Mouse (Mus musculus) liver, adult 2 months (tissue): ENCODE data around the gene Cdca8. TPM values are rescaled to one million over a fixed set of nuclear protein-coding genes. Genes with fewer than 3 reads are reported as not detected.
A peak's percentile ranks its signal among the peaks of the same experiment; 100 is the strongest.

Experiments used
- DNase-seq: peaks from one replicate; pipeline ENCODE4 v3.0.0-alpha.2; 2011; ENCODE audit warnings: low read depth, low spot score; ENCODE audit errors: extremely low read depth
- H3K27ac ChIP-seq: fragments of 200-500 bp; replicated peaks from 2 replicates; pipeline ENCODE4 v1.5.1; 2012; ENCODE audit warnings: low read depth, mild to moderate bottlenecking, control low read depth, inconsistent platforms, low read length; ENCODE audit not compliant: insufficient read depth
- H3K27me3 ChIP-seq: fragments of 200-500 bp; 2 replicates; pipeline ENCODE4 v1.6.1; 2012; ENCODE audit warnings: mild to moderate bottlenecking, moderate library complexity, low read length, inconsistent platforms; ENCODE audit not compliant: control insufficient read depth, insufficient read depth
- H3K36me3 ChIP-seq: fragments of 200-500 bp; 2 replicates; pipeline ENCODE4 v1.6.1; 2012; ENCODE audit warnings: low read length, inconsistent platforms; ENCODE audit not compliant: control insufficient read depth, insufficient read depth
- H3K4me1 ChIP-seq: fragments of 200-500 bp; 2 replicates; pipeline ENCODE4 v1.6.1; 2011; ENCODE audit warnings: low read length; ENCODE audit not compliant: control insufficient read depth, insufficient read depth
- H3K4me3 ChIP-seq: fragments of 200-500 bp; 2 replicates; pipeline ENCODE4 v1.5.1; 2011; ENCODE audit warnings: low read depth, mild to moderate bottlenecking, control low read depth, low read length, moderate library complexity; ENCODE audit not compliant: insufficient read depth
- H3K79me2 ChIP-seq: fragments of 200-500 bp; 2 replicates; pipeline ENCODE4 v1.6.1; 2012; ENCODE audit warnings: inconsistent platforms, mild to moderate bottlenecking, low read length, moderate library complexity; ENCODE audit not compliant: control insufficient read depth, insufficient read depth
- H3K9ac ChIP-seq: fragments of 200-500 bp; 2 replicates; pipeline ENCODE4 v1.6.1; 2012; ENCODE audit warnings: low read depth, mild to moderate bottlenecking, control low read depth, inconsistent platforms, low read length
- CTCF ChIP-seq: fragments of 200-500 bp; IDR thresholded peaks from 2 replicates; pipeline ENCODE4 v1.5.1; 2011; ENCODE audit warnings: low read depth, low read length, control low read depth
- POLR2A ChIP-seq: fragments of 200-500 bp; IDR thresholded peaks from 2 replicates; pipeline ENCODE4 v1.6.1; 2011; ENCODE audit warnings: low read length, control low read depth; ENCODE audit not compliant: insufficient read depth; ENCODE audit errors: extremely low read depth
- WGBS: fragments of 180-500 bp; shearing (Covaris S2); methylation state at CpG from one replicate; pipeline ENCODE4 v1.1.7; 2018; 5-methylcytosine and 5-hydroxymethylcytosine counted together
- polyA plus RNA-seq: library from polyadenylated mRNA; depleted of rRNA; stranded (reverse); fragments of >200 nt; gene quantifications from 2 replicates; pipeline ENCODE4 v1.2.3, GENCODE M21; 2012
- total RNA-seq: library from RNA; depleted of rRNA; stranded (reverse); fragments of >200 nt; gene quantifications from 2 replicates; pipeline ENCODE4 v1.2.3, GENCODE M21; 2014

The Cdca8 gene
- total and polyA plus RNA-seq, 2 experiments = 0.37 to 0.67 TPM

DNA sequence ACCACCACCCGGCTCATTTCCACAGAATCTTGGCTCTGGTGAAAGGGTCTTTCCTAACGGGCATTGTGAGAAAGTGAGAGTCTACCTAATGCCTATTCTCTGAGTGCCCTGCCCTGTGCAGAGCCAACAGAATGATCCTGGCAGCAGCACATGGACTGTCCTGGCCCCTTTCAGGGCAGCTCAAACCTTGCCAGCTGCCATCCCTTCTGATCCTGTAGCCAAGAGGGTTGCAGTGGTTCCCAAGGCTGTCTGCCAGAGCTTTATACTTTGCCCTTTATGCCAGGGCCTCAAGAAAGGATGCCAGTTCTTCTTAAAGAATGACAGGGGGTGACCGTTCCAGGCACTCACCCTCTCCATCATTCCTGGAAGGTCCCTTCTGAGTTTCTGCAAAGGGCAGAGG is 10.4 kb upstream of the Cdca8 start:
- Histone ChIP-seq H3K27me3 (no peaks in the 10 kb centered on the region), H3K4me1 (no peaks in the 10 kb centered on the region), H3K79me2 (no peaks in the 10 kb centered on the region), H3K27ac (no peak overlapping the region), H3K36me3 (no peaks in the 10 kb centered on the region), H3K9ac (no peak overlapping the region), H3K4me3 (no peak overlapping the region)
- WGBS = 67% methylated on average over 3 of the region's 3 CpGs
- DNase-seq = peak; percentile 15
- no peak for TF ChIP-seq POLR2A
- TF ChIP-seq CTCF = no peak

DNA sequence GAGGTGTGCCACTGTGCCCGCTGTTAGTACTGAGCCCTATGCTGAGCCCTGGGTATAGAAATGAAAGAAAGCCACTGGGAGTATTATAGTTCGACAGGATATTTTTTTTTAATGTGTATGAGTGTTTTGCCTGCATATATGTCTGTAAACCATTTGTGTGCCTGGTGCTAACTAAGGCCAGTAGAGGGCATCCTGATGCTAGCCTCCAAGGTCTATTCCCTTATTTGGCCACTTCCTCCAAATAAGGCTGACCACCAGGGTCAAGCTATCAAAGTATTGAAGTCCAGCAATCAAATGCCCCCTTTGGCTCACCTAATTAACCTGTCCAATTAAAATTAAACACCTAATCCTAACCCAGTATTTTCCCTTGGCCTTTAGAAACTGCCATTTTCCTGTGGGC is 5.8 kb upstream of the Cdca8 start:
- Histone ChIP-seq H3K36me3 (no peaks in the 10 kb centered on the region), H3K4me3 (no peak overlapping the region), H3K9ac (no peak overlapping the region), H3K79me2 (no peaks in the 10 kb centered on the region), H3K27ac (no peak overlapping the region), H3K27me3 (no peaks in the 10 kb centered on the region), H3K4me1 (no peaks in the 10 kb centered on the region)
- TF ChIP-seq POLR2A (no peak), CTCF (no peak)
- no peak for DNase-seq
- WGBS = 73% methylated on average over 2 of the region's 2 CpGs

DNA sequence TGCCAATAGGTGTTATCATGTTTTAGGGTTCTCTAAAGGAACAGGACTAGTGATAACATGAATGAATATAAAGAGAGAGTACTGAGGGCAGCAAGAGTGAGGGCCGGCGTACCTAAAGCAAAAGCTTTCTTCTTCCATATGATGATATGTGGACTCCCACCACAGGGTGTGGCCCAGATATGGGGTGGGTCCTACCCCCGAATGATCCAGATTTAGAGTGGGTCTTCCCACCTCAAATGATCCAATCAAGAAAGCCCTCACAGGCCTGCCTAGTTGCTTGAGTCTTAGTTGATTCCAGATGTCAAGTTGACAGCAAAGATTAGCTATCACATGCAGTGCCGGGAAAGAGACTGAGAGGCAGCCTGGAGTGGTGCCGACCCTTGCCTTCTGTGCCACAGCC is 4.7 kb upstream of the Cdca8 start:
- H3K4me3 ChIP-seq = no peak overlapping the region
- no peak for DNase-seq
- peaks cover 2% of the 10 kb centered on the region; the same call in 1 of the 2 replicates for H3K36me3 ChIP-seq
- H3K27me3 ChIP-seq = no peaks in the 10 kb centered on the region
- H3K79me2 ChIP-seq = no peaks in the 10 kb centered on the region
- H3K9ac ChIP-seq = no peak overlapping the region
- no peak overlapping the region for H3K27ac ChIP-seq
- 86% methylated on average over 5 of the region's 5 CpGs for WGBS
- TF ChIP-seq CTCF (no peak), POLR2A (no peak)
- no peaks in the 10 kb centered on the region for H3K4me1 ChIP-seq

DNA sequence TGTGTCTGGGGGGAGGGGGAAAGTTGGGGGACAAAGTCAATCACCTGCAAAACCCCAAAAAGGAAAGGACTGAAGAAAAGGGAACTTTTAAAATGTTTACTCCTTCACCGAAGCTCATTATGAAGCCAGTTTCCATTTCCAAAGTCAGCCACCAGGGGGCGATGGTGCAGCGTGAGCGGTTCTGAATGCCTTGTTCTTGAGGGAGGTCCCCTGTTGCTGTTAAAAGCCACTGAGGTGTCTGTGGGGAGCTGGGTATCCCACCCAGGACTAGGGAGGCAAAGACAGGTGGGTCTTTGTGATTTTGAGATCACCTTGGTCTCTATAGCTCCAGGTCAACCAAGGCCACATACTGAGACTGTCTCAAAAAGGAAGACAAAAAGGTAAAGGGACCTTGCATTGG is 3.9 kb upstream of the Cdca8 start:
- no peaks in the 10 kb centered on the region for H3K79me2 ChIP-seq
- DNase-seq = peak; percentile 29
- no peaks in the 10 kb centered on the region for H3K4me1 ChIP-seq
- no peak overlapping the region for H3K27ac ChIP-seq
- no peak overlapping the region for H3K4me3 ChIP-seq
- WGBS = 3% methylated on average over 4 of the region's 4 CpGs
- TF ChIP-seq CTCF = peak; percentile 90
- no peak for TF ChIP-seq POLR2A
- H3K27me3 ChIP-seq = no peaks in the 10 kb centered on the region
- peaks cover 2% of the 10 kb centered on the region; the same call in 1 of the 2 replicates for H3K36me3 ChIP-seq
- no peak overlapping the region for H3K9ac ChIP-seq

DNA sequence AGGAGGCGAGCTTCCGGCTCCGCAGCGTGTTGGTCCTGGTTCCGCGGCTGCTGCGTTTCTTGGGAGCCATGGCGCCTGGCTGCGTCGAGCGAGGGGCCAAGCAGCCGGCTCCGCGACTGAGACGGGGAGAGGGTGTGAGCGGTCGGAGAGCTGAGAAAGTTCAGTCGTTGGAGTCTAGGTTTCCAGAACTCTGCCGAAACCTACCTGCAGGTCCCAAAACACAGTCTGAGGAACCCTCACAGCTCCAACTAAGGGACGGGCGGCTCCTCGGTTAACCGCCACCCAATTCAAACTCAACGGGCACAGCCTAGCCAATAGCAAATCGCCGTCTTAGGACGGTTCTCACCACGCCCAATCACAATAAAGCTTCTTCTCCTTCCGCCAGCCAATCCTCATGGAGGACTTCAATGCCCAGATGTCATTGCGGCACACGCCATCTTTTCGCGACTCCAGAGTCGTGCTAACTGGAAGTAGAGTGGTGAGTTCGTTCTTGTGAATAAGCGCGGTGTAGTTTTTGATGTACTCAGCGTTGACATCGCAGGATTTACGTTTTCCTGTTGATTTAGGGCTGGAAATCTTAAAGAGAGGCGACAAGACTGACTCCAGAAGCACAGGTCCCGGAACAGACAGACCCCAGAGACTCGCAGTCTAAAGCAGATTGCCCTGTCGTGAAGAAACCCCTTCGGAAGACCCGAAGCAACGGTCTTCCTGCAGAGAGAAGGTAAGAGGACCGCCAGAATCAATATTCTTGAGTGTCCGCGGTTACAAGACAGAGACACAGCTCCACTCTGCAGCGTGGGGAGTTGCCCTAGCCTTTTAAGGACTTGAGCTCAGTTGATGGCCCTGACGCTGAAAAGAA is 2.3 kb downstream of the Cdca8 start, which contains the start of gene 9930104L06Rik:
TSS of gene 9930104L06Rik (plus strand) at position 436 of the 859 bp plus-strand sequence.
- Histone ChIP-seq H3K27ac (no peak within 1 kb of the TSS), H3K27me3 (no peaks in the 10 kb centered on the region), H3K79me2 (no peaks in the 10 kb centered on the region), H3K36me3 (peaks cover 2% of the 10 kb centered on the region; the same call in 1 of the 2 replicates), H3K9ac (peak within 1 kb of the TSS; percentile 70), H3K4me3 (peak within 1 kb of the TSS; percentile 71), H3K4me1 (no peaks in the 10 kb centered on the region)
- DNase-seq = peak; percentile 95
- 1% methylated on average over 52 of the region's 52 CpGs for WGBS
- TF ChIP-seq POLR2A = no peak
- no peak for TF ChIP-seq CTCF

DNA sequence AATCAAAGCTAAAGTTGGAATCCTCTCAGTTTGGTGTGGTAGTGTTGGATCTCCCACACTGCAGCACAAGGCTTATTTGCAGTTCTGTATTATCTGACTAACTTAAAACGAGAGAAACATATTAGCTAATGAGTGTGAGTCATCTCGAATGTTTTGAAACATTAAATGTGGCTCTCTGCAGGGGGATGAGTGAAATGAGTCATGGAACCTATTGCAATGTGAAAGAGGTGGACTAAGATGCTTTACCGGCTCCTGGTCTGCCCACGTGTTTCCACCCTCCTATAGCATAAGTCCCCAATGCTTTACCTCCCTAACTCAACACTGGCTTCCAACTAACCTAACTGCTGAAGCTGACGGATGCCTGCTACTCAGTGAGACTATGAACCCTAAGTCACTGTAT is 11.0 kb downstream of the Cdca8 start:
- WGBS = 91% methylated on average over 5 of the region's 5 CpGs
- H3K27me3 ChIP-seq = no peaks in the 10 kb centered on the region
- no peaks in the 10 kb centered on the region for H3K36me3 ChIP-seq
- TF ChIP-seq POLR2A (no peak), CTCF (no peak)
- H3K9ac ChIP-seq = no peak overlapping the region
- DNase-seq = no peak
- no peaks in the 10 kb centered on the region for H3K79me2 ChIP-seq
- H3K4me3 ChIP-seq = no peak overlapping the region
- no peaks in the 10 kb centered on the region for H3K4me1 ChIP-seq
- H3K27ac ChIP-seq = no peak overlapping the region
